Mouse (Mus musculus) left cerebral cortex, adult 18-20 months (tissue): ENCODE measurements around the gene Mettl24. TPM values are rescaled to one million over a fixed set of nuclear protein-coding genes. Genes with fewer than 3 reads are reported as not detected.

Source experiments
- DNase-seq, 2 experiments: peaks; one replicate each; pipeline ENCODE4 v3.0.0; 2021 to 2022; ENCODE audit warnings: low spot score in 2 of 2, mixed read lengths in 1 of 2
- long read RNA-seq, 2 experiments: library from polyadenylated mRNA; stranded (forward); transcript quantifications; one replicate each; pipeline ENCODE4 v2.0.0; 2021
- total RNA-seq, 2 experiments: library from RNA; stranded (reverse); gene quantifications; 2 replicates each; pipeline ENCODE4 v1.2.3; 2021

Mettl24 gene
- 1 to 10 TPM; 2.3 to 3.0 TPM for total RNA-seq
- long read RNA-seq, experiment 1, partial matches to known transcripts: 0 of 3 reads
- long read RNA-seq, experiment 1, other reads (novel, unspliced or antisense): 1 of 3 reads
- long read RNA-seq, experiment 2, partial matches to known transcripts: 0 of 1 reads
- long read RNA-seq, experiment 2, other reads (novel, unspliced or antisense): 1 of 1 reads

DNA sequence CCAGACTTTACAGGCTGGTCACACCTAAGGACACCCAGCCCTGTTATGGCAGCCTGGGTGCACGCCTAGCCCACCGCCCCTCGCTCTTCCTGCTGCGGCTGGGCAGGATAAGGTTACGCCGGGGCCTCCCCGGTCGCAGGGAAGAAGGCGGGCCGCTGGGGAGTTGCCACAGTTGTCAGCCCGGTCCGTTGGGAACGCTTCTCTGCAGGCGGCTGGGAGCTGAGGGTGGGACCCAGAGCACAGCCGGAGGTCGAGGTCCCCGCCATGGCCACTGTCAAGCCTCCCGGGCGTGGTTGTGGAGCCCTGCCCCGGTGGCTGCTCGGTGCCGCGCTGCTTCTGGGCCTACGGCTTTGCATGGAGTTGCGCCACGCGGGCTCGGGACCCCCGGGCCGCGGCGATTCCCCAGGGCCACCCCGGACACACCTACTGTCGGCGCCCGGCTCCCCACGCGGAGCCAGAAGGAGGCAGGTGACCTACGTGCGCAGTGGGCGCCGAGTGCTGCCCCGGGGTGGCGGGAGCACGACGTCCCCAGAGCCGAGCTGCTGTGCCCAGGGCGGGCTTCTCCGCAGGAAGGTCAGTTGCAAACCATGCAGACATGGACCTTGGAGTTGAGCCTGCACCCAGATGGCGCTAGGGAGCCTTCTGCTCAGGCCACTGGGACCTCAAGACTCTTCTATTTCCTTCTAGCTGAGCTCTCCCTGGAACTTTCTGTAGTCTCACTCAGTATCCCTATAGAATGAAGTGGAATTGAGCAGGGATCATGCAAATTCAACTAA, at the start of gene Mettl24:
Gene Mettl24 (plus strand): TSS at position 191 of the 776 bp plus-strand sequence.
- peak; percentile 60 to 65 for DNase-seq

- no peak for DNase-seq
Observed at GRCm38 (mm10) chr10:40637331-40637730, 45.8 kb upstream of the Mettl24 start.

DNA sequence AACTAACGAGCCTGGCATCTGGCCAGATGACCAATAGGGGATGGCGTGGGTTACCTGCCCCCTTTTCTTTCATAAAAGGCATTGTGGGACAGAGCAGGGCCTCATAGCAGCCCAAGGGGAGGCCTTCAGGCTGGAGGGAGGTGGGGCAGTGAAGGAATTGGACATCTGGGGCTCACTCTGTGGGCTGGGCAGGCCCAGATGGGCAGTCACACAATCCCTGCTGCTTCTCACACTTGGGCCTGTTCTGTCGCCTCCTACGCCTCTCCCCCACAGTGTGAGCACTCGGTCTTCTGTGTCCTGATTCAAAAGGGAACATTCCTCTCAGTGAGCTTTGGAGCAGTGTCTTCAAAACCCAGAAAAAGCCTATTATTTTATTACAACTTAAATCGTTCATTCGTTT, 44.8 kb upstream of the Mettl24 start:
- DNase-seq: peak; percentile 82 to 90

DNA sequence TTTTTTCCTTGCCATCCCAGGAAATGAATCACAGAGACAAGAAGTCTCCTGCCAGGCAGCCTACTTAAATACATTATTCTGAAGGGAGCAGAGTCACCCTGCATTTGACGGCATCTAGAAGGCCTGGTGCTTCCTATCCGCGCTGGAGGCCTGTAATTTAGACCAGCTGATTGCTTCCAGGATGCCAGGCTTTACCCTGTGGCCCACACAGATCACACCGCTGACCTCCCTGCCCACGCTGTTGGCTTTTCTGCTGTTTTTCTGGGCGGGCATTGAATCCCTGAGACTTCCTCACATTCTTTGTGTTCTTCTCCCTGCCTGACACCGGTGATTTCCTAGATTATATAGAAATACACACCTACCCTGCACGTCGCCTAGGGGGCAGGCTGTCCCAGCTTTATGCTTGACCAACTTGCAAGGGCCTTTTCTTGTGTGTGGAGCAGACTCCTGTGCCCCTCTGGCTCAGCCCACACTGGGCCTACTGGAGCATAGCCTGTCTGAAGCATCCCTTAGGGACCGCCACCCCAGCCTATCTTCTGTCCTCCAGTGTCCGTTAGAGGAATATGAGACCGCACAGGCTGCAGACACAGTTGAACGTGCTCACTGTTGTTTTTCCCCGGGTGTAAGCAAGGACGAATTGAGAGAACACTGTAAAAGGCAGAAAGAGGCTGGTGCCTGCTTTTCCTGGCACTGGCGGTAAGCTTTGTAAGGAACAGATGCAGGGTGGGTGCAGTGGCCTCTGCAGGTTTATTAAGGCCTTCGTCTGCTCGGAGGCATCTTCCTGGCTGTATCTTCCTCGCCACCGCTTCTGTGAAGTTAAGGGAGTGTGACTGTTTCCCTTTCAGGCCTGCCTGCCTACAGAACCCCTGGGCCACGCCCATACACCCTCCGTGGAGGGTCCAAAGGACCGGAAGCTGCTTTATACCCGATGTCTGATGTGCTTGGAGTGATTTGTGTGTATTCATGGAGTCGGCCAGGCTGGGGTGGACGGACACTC, 44.0 kb upstream of the Mettl24 start:
- peak; percentile 41 to 63 for DNase-seq

DNA sequence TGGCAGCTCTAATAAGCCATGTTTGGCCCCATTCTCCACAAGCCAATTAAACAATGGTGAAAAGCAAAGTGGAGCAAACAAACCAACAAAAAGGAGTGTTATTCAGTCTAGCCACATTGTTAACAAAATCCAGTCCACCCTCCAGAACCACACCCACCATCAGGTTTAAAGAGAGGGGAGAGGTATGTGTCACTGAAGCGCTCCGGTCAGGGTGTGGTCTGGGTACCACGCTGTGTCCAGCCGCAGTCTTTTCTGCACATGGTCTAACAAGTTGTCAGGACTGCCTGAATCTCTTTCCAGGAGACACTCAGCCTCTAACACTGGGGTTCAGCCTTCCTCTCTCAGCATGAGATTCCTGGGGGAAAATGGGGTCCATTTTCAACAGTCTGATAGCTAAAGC, 42.7 kb upstream of the Mettl24 start:
- DNase-seq: no peak

DNA sequence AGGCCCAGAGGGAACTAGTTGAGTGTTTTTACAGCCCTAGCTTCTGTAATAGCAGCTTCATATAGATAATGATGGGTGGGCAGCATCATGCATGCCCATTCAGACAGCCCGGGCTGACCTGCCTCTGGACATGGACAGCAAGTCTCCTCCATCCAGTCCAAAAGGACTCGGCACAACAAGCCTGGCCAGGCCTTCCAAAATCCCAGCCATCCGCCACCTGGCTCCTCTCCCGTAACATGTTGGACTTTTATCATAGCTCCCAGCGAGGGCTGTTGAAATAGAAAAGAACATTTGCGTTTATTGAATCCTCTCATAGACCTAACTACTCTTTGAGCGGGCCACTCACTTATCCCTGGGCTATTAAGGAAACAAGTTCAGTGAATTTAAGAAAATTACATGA, 41.2 kb upstream of the Mettl24 start:
- DNase-seq: no peak

- DNase-seq: no peak
Observed at GRCm38 (mm10) chr10:40643126-40643525, 40.0 kb upstream of the Mettl24 start.

GRCm38 (mm10) chr10:40644456-40644855, 38.6 kb upstream of the Mettl24 start:
- DNase-seq: no peak

DNA sequence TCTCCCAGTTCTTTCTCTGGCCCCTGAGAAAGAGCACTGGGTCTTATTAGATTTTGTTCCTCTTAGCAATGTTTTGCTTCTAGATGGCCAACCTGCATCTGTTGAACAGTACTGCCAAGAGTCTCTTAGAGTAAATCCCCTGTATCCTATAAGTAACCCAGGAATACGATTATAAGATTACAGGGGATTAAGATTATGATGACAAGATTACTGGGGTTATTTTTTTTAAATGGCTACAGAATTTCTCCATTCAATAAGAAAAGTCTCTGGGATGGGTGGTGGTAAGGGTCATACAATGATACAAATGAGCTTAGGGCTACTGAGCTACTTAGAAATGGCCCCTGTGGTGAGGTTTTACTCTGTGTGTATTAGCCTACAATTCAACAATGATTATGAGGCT, 37.7 kb upstream of the Mettl24 start:
- no peak for DNase-seq

- no peak for DNase-seq
Observed at GRCm38 (mm10) chr10:40648776-40649175, 34.3 kb upstream of the Mettl24 start.

DNA sequence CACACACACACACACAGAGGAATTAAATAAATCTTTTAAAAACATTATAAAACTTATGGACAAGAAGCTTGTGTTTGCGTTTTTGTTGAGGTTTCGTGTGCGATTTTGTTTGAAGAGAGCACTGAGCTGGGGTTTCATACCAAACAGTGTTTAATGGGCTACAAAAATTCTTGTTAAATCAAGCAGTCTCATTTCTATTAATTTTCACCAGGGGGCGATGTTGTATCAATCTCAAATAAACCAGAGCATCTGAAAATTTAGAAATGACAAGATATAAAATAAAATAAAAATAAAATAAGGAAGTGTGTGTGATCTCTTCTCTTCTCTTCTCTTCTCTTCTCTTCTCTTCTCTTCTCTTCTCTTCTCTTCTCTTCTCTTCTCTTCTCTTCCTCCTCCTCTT, 33.4 kb upstream of the Mettl24 start:
- no peak for DNase-seq

GRCm38 (mm10) chr10:40651676-40652075, 31.4 kb upstream of the Mettl24 start:
- DNase-seq: no peak

GRCm38 (mm10) chr10:40665270-40665669, 17.8 kb upstream of the Mettl24 start:
- no peak for DNase-seq

GRCm38 (mm10) chr10:40666943-40667342, 16.1 kb upstream of the Mettl24 start:
- no peak for DNase-seq

DNA sequence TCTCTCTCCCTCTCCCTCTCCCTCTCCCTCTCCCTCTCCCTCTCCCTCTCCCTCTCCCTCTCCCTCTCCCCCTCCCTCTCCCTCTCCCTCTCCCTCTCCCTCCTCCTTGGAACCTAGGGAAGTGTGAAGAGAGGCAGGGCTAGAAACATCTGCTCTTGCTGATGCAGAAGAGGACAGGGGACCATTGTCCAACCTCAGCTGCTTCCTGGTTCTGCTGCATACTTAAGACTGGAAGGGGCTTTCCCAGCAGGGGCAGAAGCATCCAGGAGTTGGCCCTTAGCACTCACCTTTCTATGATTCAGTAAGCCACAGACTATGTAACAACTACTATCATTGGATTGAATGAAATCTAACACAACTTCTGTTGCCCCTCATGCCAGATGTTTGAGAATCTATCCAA, 14.4 kb upstream of the Mettl24 start:
- no peak for DNase-seq

- DNase-seq: no peak
Observed at GRCm38 (mm10) chr10:40672587-40673296, 10.3 kb upstream of the Mettl24 start.

DNA sequence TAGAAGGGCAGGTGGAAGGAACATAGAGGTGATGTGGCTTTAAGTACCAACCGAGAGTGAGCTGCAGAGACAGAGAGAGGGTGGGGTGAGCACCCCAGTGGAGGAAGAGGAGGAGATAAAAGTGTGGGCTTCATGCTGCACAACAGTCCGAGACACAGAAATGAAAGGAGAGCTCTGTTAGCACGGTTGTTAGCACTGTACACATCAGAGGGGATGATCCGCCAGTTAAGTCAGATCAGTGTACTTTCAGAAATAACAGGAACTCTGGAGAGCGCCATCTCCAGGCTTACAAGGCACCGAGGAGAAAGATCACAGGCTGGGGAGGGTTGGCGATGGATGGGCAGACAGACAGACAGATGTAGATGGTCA, 9.8 kb upstream of the Mettl24 start:
- no peak for DNase-seq

DNA sequence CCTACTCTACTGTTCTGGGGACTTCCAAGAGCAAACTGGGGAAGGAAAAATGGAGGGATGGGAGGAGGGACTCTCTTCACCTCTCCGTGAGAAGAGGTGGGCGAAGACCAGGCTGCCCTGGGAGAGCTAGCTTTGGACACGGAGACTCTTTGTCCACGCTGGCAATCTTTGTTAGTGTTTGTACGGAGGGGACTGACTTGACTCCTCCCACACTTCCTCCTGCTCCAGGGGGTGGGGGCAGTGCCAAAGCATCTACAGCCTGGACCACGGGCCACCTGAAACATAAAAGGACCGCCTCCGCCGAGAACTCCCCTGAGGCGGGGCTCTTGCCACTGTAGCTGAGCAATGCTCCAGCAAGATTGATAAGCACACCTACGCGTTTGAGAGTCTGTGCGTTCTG, 8.9 kb upstream of the Mettl24 start:
- no peak for DNase-seq

- no peak for DNase-seq
Observed at GRCm38 (mm10) chr10:40675921-40676320, 7.2 kb upstream of the Mettl24 start.

- DNase-seq: no peak
Observed at GRCm38 (mm10) chr10:40678477-40678876, 4.6 kb upstream of the Mettl24 start.

GRCm38 (mm10) chr10:40682470-40682869, 612 bp upstream of the Mettl24 start:
- peak; percentile 54 to 74 for DNase-seq
